Mouse (Mus musculus) intestine, embryonic 16.5 days (tissue): ENCODE data around the gene Dpy30. TPM values are rescaled to one million over a fixed set of nuclear protein-coding genes. Genes with fewer than 3 reads are reported as not detected.
A peak's percentile ranks its signal among the peaks of the same experiment; 100 is the strongest.

Experiments used
- ATAC-seq: fragments of 200-750 bp; cut with Nextera tagmentation; 2 replicates; pipeline ENCODE4 v1.8.0; 2017; ENCODE audit warnings: moderate TSS enrichment, moderate library complexity
- H3K27ac ChIP-seq: fragments of 300-500 bp; sonication (generic); 2 replicates; pipeline ENCODE4 v1.5.1; 2014; ENCODE audit warnings: mild to moderate bottlenecking, low read length
- H3K27me3 ChIP-seq: fragments of 300-500 bp; sonication (generic); replicated peaks from 2 replicates; pipeline ENCODE4 v1.6.1; 2014; ENCODE audit warnings: low read length, control low read depth, mixed read lengths; ENCODE audit not compliant: control insufficient read depth, insufficient read depth
- H3K36me3 ChIP-seq: fragments of 300-500 bp; sonication (generic); 2 replicates; pipeline ENCODE4 v1.6.1; 2014; ENCODE audit warnings: low read length, control low read depth; ENCODE audit not compliant: control insufficient read depth, insufficient read depth
- H3K4me1 ChIP-seq: fragments of 300-500 bp; sonication (generic); 2 replicates; pipeline ENCODE4 v1.6.1; 2014; ENCODE audit warnings: low read length, control low read depth, mixed read lengths; ENCODE audit not compliant: control insufficient read depth, insufficient read depth
- H3K4me2 ChIP-seq: fragments of 300-500 bp; sonication (generic); 2 replicates; pipeline ENCODE4 v1.6.1; 2014; ENCODE audit warnings: low read depth, low read length, control low read depth
- H3K4me3 ChIP-seq: fragments of 300-500 bp; sonication (generic); 2 replicates; pipeline ENCODE4 v1.5.1; 2014; ENCODE audit warnings: mild to moderate bottlenecking, low read length
- H3K9ac ChIP-seq: fragments of 300-500 bp; sonication (generic); 2 replicates; pipeline ENCODE4 v1.6.1; 2014; ENCODE audit warnings: low read depth, low read length
- H3K9me3 ChIP-seq: fragments of 300-500 bp; sonication (generic); 2 replicates; pipeline ENCODE4 v1.6.1; 2016; ENCODE audit warnings: low read length, control low read depth; ENCODE audit not compliant: control insufficient read depth
- WGBS: fragments of 180-500 bp; shearing (Covaris S2); extraction: QIAGEN DNeasy Blood & Tissue Kit; methylation state at CpG from one replicate; pipeline ENCODE4 v1.1.7; 2014; 5-methylcytosine and 5-hydroxymethylcytosine counted together
- polyA plus RNA-seq: library from polyadenylated mRNA; unstranded; fragments of >200 nt; fragmentation: Nextera tagmentation; extraction: Ambion mirVana; gene quantifications from 2 replicates; pipeline ENCODE4 v1.2.1, GENCODE M21; 2015

Gene Dpy30
- polyA plus RNA-seq, 1 experiment from 2014 or later, result 246 TPM

DNA sequence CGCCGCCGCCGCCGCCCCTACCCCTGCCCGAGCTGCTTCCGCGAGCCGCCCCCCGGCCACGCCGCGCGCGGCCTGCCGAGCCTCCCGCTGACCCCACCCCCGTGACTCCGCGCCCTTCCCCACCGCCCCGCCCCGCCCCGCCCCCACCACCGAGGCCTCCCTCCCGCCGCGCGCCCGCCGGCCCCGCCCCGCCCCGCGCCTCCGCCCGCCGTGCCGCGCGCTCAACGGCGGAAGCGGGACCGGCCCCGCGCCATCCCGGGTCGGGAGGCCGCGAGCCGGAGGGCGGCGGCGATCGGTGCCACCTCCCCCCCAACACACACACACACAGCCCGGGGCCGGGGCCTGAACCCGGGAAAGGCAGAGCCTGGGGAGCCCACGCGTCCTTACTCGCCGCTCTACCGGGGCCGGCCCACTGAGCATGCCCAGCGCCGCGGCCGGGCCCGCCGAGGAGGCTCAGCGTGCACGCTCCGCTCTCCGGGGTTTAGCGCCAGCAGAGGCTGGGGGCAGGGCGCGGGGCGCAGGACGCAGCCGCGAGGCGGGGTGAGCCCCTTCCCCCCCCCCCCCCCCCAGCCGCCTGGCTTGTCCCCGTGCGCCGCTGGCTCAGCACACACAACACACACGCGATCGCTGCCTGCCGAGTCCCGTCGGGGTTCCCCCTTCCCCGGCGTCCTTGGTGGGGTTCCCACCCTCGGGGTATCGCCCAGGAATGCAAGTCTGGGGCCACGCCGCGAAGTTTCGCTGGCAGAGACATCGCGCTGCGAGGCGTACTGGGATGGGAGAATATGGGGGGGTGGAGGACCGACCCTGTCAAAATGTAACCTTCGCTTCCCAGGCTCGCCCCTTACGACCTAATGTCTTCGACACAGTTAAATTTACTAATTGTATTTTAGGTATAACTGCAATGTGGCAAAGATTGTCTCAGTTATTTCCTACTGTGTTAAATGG, 28.4 kb downstream of the Dpy30 start, which contains the start of gene Memo1:
TSS of gene Memo1 (minus strand) at position 496 of the 945 bp plus-strand sequence.
- H3K4me3 ChIP-seq, result peak within 1 kb of the TSS; percentile 95
- under 1% methylated on average over 53 of the region's 110 CpGs for WGBS
- H3K9me3 ChIP-seq, result no peaks in the 10 kb centered on the region
- H3K9ac ChIP-seq, result peak within 1 kb of the TSS; percentile 95
- H3K27me3 ChIP-seq, result no peaks in the 10 kb centered on the region
- ATAC-seq, result peak; percentile 87
- H3K36me3 ChIP-seq, result 0 out of 2 replicates have a peak, but pooled peaks cover 3% of the 10 kb centered on the region
- H3K27ac ChIP-seq, result peak within 1 kb of the TSS; percentile 98
- H3K4me1 ChIP-seq, result peaks cover 12% of the 10 kb centered on the region
- H3K4me2 ChIP-seq, result peak within 1 kb of the TSS; percentile 80

DNA sequence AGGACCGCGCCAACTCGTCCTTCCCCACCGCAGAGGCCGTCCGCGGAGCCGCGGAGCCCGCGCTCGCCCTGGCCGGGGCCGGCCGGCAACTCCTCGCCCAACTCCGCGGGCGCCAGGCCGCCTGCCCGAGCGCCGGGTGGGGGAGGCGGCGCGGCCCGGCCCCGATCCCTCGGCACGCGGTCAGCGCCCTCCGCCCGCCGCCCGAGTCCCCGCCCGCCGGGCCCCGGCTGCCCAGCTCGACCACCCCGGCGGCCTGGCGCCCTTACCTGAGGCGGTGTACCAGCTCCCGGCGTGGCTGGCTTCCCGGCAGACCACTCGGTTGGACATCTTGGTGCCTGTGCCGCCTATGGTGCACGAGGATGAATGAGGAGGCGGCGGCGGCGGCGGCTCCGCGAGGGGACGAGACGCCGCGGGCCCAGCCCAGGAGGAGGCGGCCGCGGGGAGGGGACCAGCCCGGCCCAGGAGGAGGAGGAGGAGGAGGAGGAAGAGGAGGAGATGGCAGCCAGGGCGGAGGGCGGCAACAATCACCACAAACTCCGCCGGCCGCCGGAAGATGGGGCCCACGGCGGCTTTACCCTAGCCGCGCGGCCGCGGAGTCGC, 29.2 kb downstream of the Dpy30 start:
- ATAC-seq, result peak; percentile 94
- Histone ChIP-seq H3K4me2 (peak overlapping the region; percentile 80), H3K9me3 (no peaks in the 10 kb centered on the region), H3K4me3 (peak overlapping the region; percentile 95), H3K27ac (peak overlapping the region; percentile 98), H3K4me1 (peaks cover 12% of the 10 kb centered on the region), H3K36me3 (0 out of 2 replicates have a peak, but pooled peaks cover 3% of the 10 kb centered on the region), H3K27me3 (no peaks in the 10 kb centered on the region), H3K9ac (peak overlapping the region; percentile 95)
- WGBS, result under 1% methylated on average over 63 of the region's 80 CpGs

DNA sequence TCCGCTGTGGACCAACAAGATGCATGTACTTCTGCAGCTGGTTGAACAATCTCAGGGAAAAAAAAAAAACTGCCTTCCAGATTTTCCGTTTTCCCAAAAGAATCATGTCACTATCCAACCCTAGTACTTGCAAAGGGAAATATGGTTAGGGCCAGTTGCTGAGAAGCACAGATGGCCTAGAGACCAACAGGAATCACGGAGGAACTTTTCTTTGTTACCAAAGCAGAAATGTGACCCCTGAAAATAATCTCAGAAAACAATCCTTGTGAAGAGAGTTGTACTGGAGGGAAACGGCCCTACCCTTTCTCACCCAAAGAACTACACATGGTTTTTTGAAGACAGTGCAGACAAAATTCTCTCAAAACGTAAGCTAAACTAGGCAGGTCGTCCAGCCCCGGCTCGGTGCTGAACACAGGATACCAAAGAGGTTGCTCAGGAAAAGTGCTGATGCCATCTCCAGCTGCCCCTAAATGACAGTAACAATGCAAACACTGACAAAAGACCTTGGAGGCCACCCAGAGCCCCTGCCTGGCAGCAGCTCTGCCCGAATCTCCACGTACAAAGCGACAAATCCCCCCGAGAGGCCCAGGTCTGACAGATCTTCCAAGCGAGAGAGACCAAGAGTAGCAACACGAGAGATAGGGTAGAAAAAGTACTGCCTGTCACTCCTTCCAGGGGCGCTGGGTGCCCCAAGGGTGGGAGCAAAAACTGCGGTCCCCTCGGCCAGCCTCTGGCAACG, 29.9 kb downstream of the Dpy30 start:
- Histone ChIP-seq H3K9me3 (no peaks in the 10 kb centered on the region), H3K27me3 (no peaks in the 10 kb centered on the region), H3K4me2 (peak overlapping the region; percentile 80), H3K4me1 (peaks cover 12% of the 10 kb centered on the region), H3K9ac (peak overlapping the region; percentile 95), H3K27ac (peak overlapping the region; percentile 98), H3K36me3 (0 out of 2 replicates have a peak, but pooled peaks cover 3% of the 10 kb centered on the region), H3K4me3 (peak overlapping the region; percentile 95)
- no peak for ATAC-seq
- WGBS, result 1% methylated on average over 18 of the region's 18 CpGs

DNA sequence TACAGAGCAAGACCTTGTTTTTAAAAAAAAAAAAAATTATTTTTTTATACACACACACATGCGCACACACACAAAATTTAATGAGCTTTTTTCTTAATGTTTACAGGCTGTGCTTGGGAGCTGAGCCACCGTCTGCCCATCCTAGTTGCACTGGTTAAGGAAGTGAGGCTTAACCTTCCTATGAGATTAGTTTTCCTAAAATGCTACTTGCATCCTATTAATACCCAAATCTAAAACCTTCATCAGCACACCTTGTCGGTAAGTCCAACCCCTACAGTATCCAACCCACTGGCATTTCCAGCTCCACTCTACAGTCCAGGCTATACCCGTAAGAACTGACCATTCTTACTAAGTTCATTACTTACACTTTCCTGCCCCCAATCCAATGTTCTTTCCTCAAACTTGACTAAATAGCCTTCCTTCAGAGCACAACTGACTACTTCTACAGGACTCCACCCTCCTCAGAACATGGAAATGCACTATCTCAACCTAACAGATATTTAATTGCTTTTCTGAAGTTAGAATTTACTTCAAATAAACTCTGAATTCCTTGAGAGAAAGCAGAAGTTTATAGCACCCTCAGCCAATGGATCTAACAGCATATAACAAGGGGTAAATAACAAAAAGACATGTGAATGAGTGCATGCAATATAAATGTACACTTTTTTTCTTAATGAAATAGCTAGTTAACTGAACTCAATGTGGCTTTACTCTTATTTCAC, 31.9 kb downstream of the Dpy30 start:
- H3K4me1 ChIP-seq, result peaks cover 12% of the 10 kb centered on the region
- ATAC-seq, result no peak
- 81% methylated on average over 4 of the region's 4 CpGs for WGBS
- H3K27me3 ChIP-seq, result no peaks in the 10 kb centered on the region
- no peaks in the 10 kb centered on the region for H3K36me3 ChIP-seq
- no peak overlapping the region for H3K4me2 ChIP-seq
- H3K9me3 ChIP-seq, result no peaks in the 10 kb centered on the region
- no peak overlapping the region for H3K4me3 ChIP-seq
- H3K9ac ChIP-seq, result no peak overlapping the region
- no peak overlapping the region for H3K27ac ChIP-seq

DNA sequence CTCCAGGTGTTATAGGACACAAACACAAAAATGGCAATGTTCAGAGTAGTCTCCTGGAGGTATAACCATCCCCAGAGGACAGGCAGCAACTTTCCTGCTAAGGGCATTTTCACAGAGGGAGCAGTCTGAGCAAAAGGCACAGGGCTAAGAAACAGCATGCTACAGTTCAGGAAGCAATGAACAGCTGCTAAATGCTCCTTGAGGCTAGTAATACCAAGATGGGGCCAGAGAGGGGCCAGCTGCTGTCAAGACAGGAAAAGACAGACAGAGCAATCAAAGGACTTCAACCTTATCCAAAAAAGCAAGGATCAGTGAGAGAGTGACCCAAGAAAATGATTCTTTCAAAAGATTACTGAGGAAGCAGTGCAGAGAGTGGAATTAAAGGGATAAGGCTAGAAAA, 32.9 kb downstream of the Dpy30 start:
- Histone ChIP-seq H3K4me2 (no peak overlapping the region), H3K27me3 (no peaks in the 10 kb centered on the region), H3K4me3 (no peak overlapping the region), H3K9ac (no peak overlapping the region), H3K27ac (no peak overlapping the region), H3K9me3 (no peaks in the 10 kb centered on the region), H3K36me3 (no peaks in the 10 kb centered on the region), H3K4me1 (peaks cover 12% of the 10 kb centered on the region)
- ATAC-seq, result no peak

DNA sequence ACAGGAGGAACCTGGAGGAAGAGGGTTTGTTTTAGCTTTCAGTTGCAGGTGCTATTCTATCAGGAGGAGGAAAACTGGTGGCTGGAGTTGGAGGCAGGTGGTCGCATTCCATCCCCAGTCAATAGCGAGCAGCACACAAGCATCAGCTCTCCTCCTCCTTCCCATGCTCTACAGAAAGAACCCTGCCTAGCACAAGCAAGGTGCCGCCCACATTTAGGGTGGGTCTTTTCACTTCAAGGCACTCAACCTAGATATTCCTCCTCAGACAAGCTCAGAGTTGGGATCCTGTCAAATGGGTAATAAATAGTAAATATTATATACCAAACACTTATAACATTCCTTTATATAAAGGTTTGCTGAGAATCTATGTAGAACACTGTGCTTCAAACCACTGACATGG, 33.5 kb downstream of the Dpy30 start:
- ATAC-seq, result no peak
- 73% methylated on average over 3 of the region's 3 CpGs for WGBS
- no peak overlapping the region for H3K27ac ChIP-seq
- no peaks in the 10 kb centered on the region for H3K9me3 ChIP-seq
- no peak overlapping the region for H3K4me2 ChIP-seq
- H3K4me1 ChIP-seq, result peaks cover 12% of the 10 kb centered on the region
- H3K36me3 ChIP-seq, result no peaks in the 10 kb centered on the region
- no peak overlapping the region for H3K4me3 ChIP-seq
- no peak overlapping the region for H3K9ac ChIP-seq
- no peaks in the 10 kb centered on the region for H3K27me3 ChIP-seq

DNA sequence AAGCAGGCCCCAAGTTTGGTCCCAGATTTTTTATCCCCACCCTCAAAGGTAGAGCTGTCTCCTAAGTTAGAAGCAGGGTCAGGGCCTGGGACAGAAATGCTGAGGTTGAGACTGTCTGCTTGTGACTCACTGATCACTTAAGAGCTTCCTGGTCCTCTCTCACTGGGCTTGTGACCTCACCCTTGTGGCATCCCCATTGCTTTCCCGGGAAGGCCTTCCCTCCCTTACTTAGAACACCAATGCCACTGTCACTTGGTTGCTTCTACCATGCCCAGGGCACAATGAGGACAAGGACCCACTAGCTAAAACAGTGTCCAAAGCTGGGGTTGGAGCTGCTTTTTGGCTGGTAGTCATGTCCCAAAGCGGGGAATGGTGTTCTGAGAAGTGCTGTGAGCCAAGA, 35.1 kb downstream of the Dpy30 start:
- peaks cover 12% of the 10 kb centered on the region for H3K4me1 ChIP-seq
- no peak for ATAC-seq
- H3K4me2 ChIP-seq, result no peak overlapping the region
- no peak overlapping the region for H3K9ac ChIP-seq
- H3K27me3 ChIP-seq, result no peaks in the 10 kb centered on the region
- H3K36me3 ChIP-seq, result no peaks in the 10 kb centered on the region
- no peaks in the 10 kb centered on the region for H3K9me3 ChIP-seq
- H3K27ac ChIP-seq, result no peak overlapping the region
- H3K4me3 ChIP-seq, result no peak overlapping the region
- WGBS, result 92% methylated on average over 2 of the region's 2 CpGs

DNA sequence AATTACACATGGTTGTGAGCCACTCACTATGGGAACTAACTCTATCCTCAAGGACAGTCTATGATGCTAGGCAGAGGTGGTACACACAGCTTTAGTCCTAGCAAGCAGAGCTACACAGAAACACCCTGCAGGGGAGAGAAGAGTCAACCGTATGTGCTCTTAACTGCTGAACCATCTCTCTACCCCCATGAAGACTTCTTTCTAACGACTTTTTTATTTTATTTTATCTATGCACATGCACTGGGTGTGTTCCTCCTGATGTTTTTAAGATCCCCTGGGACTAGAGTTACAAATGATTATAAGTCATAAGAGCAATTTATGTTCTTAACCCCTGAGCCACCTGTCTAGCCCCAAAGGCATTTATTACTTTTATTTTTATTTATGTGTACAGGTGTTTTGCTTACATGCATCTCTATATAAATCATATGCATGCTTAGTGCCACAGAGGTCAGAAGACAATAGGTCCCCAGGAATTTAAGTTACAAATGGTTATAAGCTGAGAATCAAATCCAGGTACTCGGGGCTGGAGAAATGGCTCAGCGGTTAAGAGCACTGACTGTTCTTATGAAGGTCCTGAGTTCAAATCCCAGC, 37.5 kb downstream of the Dpy30 start:
- no peak overlapping the region for H3K27ac ChIP-seq
- H3K4me1 ChIP-seq, result peaks cover 6% of the 10 kb centered on the region; the same call in 1 of the 2 replicates
- ATAC-seq, result no peak
- no peaks in the 10 kb centered on the region for H3K36me3 ChIP-seq
- H3K9ac ChIP-seq, result no peak overlapping the region
- no peak overlapping the region for H3K4me3 ChIP-seq
- no peaks in the 10 kb centered on the region for H3K27me3 ChIP-seq
- no peaks in the 10 kb centered on the region for H3K9me3 ChIP-seq
- 79% methylated on average over 4 of the region's 4 CpGs for WGBS
- no peak overlapping the region for H3K4me2 ChIP-seq
